Mouse (Mus musculus) urinary bladder, postnatal 10 days (tissue): ENCODE measurements around the gene Prrg2.
A peak's percentile ranks its signal among the peaks of the same experiment; 100 is the strongest.

Source experiments
- DNase-seq: peaks from one replicate; pipeline ENCODE4 v3.0.0; 2022; ENCODE audit warnings: low spot score

The Prrg2 gene

DNA sequence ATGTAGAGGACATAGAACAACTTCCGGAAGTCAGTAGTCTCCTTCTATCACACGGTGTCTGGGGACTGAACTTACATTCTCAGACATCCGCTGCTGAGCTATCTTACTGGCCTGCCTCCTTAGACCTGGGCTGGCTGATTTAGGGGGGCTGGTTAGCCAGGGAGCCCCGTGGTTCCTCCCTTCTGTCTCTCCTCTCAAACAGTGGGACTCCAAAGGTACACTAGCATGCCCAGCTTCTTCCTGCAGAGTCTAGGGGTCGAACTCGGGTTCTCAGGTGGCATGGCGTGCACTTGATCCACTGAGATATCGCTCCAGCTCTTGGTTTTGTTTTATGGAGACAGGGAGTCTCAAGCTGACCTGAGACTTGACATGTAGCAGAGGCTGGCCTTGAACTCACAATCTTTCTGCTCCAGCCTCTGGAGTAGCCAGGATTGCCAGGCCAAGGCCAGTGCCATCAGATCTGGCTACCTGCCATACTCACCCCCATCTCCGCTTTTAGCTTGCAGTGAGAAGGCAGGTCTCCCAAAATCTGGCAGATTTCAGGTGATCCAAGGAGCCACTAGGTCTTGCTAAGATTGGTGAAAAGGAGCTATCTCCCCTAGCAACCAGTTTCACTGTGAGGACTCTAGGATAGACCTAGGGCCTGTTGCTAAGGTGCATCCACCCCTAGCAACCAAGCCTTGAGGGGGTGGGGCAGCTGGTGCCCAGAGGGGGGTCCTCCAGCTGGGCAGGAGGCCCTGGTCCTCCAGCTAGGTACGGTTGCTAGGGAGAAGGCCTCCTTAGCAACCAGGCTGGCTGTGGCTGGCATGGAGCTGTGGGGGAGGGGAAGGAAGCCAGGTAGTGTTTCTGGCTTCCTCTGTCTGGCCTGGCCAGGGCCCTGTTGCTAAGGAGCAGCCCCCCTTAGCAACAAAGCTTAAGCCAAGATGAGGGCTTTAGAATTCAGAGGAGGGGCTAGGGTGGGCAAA is 3.6 kb downstream of the Prrg2 start:
- DNase-seq = no peak

DNA sequence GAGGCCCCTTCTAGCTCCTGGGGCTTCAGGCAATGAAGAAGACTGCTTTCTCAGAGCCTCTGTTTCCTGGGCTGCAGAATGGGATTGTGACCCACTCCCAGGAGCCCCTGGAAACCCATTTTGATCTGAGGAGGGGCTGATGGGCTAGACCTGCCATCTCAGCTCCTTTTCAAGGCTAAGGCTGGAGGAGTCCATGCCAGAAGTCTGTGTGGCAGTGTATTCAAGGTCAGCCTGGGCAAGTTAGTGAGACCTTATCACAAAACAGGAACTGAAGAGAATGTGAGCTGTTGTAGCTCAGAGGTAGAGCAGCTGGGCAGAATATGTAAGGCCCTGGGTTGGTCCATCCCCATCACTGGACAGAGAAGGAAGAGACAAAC is 5.5 kb downstream of the Prrg2 start:
- DNase-seq = no peak

DNA sequence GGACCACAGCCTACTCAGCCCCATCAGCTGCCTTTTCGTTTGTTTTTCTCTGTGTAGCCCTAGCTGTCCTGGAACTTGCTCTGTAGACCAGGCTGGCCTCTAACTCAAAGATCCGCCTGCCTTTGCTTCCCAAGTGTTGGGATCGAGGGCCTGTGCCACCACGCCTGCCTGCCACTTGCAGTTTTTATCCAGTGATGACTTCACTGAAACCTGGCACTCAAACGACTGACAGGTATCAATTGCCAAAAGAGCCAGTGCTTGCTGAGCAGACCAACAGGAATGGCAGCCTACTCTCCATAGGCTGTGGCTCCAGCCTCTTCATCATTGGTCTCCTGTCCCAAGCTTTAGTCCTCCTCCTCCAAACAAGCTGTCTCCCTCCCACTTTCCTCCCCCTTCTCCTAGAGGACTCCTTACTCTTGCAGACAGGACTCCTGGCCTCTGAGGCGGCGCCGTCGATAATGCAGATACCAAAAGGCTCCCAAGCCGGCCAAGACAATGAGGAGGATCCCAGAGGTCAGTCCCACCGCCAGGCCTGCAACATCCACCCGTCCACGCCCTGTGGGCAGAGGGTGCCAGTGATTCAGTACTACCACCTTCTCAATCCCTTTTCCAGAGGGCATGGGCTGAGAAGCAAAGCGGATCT is 6.0 kb downstream of the Prrg2 start:
- no peak for DNase-seq

DNA sequence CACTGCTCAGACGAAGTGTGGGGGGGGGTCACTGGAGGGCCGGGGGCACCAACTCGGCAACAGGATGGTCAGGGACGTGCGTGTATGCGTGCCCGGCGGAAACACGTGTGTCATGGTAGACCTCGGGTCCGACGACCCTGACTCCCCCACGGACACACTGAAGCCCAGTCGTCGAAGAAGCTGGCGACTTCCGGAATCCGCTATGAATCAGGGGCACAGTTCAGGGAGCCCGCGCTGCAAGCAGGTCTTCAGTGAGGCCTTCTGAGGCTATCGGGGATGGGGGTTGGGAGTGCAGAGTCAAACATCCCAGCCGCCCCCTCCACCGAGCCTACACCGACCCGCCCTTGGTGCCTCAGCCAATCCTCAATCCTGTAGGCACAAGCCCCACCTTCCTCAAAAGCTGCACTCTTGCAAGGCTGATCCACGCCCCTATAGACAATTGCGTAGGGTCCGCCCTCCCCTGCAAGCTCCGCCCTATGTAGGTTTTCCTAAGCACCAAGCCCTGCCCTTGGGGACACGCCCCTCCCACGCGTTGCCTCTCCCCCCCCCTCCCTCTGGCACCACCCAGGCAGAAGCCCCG is 8.5 kb downstream of the Prrg2 start:
- DNase-seq = peak; percentile 74

DNA sequence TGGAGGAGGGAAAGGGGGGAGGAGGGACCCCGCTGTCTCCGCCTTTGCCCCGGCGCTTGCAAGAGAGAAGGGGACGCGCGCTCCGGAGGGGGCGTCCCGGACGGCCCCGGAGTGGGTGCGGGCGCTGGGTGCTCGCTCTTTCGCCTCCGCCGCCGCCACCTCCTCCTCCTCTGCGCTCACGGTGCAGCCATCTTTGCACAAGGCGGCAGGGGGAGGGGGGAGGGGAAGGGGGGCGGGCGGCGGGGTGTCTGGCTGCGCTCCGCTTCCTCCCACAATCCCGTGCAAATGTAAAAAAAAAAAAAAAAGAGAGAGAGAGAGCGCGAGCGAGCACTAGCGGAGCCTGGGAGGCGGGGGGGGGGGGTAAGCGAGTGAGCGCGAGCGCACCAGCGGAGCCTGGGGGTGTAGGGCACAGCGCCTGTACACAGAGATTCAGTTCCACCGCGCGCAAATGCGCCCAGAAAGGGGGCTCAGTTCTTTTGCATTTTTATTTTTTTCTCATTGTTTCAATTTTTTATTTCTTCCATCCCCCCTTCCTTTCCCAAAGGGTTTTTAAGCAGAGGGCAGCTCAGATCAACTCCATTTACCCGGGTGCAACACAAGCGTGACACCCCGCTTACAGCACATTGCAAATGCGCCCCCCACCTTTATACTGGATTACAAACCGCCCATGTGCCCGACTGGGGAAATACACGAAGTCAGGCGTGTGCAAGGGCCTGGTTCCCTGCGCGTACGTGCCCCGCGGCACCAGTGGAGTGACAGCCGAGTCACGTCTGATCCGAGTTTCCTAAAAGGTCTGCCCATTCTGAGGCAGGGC is 9.2 kb downstream of the Prrg2 start:
- no peak for DNase-seq

DNA sequence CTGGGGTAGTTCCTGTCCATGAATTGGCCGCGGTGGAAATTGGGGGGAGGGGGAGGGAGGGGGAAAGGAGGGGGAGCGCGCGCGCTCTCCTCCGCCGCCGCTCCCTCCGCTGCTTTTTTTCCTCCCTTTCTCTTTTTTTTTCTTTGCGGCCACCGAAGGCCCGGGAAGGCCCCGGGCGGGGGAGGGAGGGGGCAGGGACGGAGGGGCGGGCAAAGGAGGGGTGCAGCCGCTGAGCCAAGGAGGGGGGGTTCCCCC is 9.7 kb downstream of the Prrg2 start, which contains the start of gene Prr12:
Gene Prr12 (minus strand): TSS at position 20 of the 255 bp plus-strand sequence.
- no peak for DNase-seq

DNA sequence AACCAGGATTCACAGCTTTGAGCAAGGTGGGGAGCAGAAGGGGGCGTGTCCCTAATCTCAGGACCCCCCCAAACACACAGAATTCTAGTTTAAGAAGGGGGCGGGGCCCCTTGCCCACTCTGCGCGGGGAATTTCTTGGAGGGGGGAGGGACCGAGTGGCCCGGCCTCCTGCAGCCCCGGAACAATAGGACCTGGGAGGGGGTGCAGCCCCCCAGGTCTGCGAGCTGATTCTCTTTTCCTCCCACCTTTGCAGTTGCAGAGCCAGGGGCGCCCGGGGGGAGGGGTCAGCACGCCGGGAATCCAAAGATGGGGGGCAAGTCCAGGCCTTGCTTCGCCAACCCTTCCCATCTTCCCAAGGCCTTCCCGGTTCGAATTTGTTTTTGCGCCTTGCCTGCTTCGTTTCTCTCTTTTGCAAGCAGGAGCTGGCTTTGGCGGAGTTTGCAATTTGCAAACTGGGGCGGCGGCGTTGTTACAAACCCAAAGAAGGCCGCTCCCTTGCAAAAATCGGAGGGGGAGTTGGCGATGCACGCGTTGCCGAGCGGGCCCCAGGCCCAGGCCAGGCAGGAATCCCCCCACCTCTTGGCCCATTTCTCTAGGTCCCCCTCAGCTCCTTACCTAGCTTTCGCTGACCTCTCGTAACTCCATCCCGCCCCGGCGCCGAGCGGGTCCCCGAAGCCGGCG is 10.2 kb downstream of the Prrg2 start:
- DNase-seq = no peak

DNA sequence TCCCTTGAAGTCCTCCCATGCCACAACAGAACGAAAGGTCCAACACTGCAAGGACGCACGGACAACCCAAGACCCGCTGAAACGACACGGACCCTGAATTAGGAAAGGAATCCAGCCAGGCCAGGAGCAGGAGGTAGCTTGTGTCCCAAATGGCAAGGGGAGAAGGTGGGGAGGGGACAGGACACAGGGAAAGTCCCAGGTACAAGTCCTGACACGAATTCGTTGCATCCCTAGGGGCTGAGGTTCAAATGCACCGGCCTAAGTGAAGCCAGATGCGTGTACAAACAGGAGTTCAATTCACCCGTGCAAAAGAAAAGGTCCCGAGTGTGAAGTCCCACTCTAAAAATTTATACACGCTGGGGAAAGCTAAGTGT is 10.9 kb downstream of the Prrg2 start:
- DNase-seq = no peak

DNA sequence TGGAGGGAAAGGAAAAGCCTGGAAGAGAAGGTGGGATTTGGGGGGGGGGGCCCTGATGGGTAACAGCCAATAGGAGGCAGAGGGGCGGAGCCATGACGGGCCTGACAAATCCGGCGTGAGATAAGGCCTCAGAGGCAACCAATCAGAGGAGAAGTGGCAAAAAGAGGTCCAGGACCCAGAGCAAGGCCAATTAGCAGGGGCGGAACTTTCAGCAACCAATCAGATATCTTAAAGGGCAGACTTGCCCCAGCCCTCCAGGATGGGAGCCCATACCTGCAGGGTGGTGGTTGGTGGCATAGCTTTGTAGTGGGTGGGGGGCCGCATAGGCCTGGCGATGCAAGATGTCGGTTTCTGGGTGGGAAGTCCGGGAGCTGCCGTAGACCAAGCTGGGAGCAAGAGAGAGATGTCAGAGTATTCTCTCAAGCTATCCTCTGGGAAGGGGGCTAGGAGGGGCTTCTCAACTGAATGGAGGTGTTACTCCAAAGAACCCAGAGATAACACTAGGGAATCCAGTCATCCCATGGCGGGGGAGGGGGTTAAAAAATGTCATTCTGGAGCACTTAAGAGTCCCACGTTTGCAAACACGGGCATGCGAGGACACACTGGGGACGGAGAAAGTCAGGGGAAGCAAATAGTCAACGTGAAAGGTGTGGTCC is 11.4 kb downstream of the Prrg2 start:
- no peak for DNase-seq

DNA sequence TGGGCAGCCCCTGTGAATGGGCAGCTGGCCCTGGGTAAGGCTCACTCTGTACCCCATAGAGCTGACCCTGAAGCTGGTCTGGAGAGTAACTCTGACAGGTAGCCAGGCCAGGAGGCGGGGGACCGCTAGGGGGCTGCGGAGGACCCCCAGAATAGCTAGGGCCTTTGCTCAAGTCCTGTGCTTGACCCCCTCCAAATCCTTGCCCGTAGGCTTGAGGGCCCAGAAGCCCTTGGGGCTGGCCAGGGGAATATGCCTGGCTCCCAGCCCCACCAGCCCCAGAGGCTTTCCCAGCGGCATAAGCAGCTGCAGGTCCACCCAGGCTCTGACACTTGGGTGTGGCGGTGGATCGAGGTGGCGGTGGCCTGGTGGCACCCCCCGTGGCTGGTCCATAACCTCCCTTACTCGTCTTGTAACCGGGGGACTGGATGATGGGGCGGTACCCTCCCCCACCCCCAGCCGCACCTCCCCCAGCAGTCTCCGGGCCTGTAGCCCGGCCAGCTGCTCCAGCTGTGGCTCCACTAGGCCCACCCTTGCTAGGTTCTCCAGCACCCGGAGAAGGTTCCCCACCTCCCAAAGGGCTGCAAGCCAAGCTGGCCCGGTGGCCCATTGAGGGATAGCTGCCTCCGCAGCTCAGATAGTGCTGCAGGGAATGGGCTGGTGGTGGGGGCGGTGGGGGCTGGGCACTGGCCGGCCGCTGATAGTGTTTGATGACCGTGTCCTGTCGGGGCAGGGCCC is 13.4 kb downstream of the Prrg2 start:
- no peak for DNase-seq

DNA sequence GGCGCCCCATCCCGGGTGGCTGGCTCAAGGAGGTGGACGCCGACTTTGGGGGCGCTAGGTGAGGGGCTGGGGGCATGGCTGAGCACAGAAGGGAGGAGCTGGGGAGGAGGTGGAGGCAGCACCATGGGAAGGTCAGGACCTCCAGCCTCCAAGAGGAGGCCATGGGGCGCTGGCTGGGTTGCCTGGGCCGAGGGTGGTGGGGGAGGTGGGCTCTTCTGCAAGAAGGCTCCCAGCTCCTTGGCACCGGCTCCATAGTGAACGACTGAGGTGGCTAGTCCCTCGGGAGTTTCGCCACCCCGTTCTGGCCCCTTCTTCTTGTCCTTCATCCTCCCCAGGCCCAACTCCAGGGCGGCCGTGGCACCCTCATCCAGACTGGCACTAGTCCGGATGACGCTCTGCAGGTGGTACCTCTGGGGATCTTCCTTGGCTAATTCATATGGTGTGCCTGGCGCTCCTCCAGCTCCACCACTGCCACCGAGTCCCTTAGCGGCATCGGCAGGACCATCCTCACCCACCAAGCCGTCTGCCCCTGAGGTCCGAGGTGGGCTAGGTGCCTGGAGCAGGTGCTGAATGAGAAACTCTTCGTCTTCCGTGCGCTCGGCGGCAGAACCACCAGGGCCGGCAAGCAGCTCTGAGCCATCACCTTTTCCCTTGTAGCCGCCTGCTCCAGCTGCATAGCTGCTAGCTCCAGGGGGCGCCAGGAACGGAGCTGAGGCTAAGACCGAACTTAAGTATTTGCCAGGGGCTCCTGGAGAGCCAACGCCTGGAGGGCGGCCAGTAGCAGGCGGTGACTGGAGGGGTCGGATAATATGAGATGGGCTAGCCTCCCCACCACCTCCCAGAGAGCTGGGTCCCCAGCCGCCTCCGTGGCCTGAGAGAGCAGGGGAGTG is 14.2 kb downstream of the Prrg2 start:
- DNase-seq = no peak

DNA sequence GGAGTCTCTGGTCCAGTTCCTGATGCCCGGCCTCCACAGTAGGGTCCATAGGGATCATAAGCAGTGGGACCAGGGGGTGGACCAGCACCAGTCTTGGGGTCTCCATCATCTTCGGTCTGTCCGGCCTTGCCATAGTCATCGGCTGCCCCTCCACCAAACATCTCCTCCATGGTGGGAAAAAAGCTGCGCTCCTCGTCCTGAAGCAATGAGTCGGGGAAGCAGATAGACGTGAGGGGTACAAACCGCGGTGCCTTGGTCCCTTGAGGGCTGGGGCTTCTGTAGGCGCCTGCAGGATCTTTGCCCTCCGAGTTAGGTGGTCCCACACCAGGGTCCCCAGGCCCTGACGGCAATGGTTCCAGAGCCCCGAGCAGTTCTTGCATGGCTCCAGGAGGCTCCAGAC is 15.0 kb downstream of the Prrg2 start:
- no peak for DNase-seq

DNA sequence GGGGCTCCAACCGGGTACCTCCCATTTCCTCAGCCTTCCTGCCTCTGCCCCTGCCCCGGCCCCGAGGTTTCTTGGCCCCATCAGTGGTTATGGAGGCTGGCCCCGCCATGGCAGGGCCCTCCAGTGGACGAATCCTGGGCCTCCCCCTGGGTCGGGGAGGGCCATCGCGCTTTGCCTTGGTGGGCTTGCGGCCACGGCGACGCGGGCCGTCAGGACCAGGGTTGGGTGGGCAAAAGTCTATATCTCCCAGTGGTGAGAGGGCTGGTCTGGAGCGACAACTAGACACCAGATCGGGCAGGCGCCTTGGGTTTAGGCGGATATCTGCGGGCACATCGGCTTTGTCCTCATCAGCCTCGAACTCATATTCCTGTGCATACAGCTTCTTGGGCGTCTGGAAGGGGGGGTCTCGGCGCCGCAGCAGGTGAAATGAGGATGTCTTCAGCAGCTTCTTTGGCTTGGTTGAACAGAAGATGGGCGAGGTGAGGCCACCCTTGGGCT is 15.6 kb downstream of the Prrg2 start:
- DNase-seq = no peak

DNA sequence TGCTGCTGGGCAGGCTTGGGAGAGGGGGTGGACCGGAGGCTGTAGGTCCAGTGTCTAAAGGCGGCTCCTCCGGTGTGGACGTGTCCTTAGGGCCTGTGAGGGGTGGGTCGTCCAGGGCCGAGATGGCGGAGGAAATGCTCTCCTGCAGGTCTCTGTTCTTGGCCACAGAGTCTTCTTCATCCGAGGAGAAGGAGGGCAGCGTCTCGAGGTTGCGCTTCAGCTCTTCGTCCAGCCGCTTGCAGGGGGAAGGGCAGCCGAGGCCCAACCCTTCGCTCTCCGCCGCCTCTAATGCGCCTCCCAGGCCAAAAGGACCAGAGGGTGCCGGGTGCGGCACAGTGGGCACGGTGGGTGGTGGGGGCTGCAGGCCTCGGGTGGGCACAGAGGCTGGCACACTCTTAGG is 16.7 kb downstream of the Prrg2 start:
- DNase-seq = no peak

DNA sequence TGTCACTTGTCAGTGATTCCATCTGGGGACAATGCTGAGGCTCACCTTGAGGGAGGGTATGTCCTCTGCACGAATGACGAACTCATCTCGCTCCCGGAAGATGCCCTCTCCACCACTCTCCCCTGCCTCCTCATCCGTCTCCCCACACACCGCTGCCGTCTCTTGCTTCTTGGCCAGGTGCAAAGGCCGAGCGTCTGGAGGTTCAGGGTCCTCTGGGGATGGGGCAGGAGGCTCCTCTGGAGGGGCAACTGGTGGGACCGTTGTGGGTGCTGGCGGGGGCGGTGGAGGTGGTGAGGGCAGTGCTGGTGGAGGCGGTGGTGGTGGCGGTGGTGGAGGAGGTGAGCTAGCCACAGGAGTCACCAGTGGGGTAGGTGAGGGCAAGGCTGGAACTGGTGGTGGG is 19.2 kb downstream of the Prrg2 start:
- no peak for DNase-seq

DNA sequence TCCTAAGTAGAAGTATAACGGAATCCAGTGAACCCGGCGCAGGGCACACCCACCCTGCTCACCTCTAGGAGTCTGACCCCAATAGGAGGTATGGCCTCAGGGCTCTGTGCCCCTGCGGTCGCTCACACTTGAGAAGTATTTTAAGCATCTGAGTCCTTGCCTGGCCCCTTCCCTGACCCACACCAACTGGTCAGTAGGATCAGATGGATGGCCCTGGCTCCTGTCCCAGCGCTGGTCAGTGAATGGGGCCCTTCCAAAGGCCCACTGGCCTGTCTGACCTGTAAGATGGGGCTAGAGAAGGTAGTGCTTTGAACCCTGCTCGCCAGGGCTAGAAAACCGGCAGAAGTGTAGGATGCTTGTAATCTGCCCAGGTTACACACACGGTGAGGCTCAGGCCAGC is 21.6 kb downstream of the Prrg2 start:
- no peak for DNase-seq

DNA sequence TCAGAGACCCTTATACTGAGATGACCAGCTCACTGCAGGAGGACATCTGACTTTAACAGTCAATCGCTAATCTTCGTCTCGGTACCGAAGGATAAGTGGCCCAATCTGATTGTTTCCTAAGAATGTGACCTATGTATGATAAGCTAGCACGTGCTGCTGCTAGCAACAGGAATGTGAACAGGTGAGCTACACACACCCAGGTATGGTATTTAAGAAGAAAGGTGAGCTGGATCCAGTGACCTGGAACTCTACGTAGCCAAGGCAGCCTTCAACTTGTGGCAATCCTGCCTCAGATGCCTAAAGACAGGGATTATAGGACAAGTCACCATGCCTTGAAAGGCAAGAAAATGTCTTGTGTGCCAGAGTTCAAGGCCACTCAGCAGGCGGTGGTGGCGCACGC is 24.1 kb downstream of the Prrg2 start:
- no peak for DNase-seq

DNA sequence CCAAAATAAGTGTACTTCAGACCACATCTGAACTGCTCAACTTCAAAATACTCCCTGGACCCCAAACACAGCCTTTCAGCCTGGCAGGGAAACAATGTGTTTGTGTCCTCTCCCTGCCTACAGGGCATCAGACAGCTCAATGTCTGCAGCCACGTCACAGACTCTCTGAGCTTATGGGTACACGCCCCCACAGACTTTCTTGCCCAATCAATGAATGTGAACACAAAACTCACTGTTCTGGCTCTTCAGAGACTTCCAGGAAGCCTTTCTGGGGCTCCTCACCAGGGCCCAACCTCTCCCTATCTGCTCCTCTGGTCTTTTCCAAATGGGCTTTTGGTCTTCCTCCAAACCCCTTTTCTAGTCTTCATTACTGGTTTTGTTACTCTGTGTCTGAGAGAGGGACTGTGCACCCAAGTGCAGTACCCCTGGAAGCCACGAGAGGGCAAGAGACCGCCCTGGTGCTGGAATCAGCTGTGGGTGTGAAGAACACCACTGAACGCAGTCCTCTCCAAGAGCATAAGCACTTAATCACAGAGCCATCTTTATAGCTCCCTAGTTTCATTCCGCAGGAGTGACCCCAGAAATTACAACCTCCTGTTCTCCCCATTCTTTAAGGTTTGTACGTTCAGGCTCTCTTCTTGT is 24.6 kb downstream of the Prrg2 start:
- no peak for DNase-seq

DNA sequence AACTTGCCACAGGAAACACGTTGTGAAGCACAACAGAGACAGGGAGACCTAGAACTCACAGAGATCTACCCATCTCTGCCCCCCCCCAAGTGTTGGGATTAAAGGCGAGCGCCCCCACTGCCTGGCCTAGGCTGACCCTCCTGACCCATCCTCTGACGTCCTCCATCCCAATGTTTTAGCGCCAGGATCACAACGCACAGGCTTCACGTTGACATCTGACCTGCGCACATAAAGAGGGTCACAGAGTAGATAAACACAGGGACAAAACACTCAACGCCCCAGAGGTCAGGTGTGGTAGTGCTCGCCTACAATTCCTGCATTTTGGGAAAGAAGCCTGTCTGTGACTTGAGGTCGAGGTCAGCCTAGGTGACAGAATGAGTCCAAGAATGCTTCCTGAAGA is 25.8 kb downstream of the Prrg2 start:
- no peak for DNase-seq
